Mouse (Mus musculus) limb, embryonic 14.5 days (tissue): ENCODE results near the gene Zfp740. TPM values are rescaled to one million over a fixed set of nuclear protein-coding genes. Genes with fewer than 3 reads are reported as not detected.

Source experiments
- ATAC-seq: fragments of 200-750 bp; cut with Nextera tagmentation; 2 replicates; pipeline ENCODE4 v1.8.0; 2017; ENCODE audit warnings: low read depth, moderate number of reproducible peaks, moderate TSS enrichment; ENCODE audit not compliant: low FRiP score
- DNase-seq: peaks from one replicate; pipeline ENCODE4 v3.0.0-alpha.2; 2015; ENCODE audit warnings: low spot score
- H3K27ac ChIP-seq: fragments of 300-500 bp; sonication (generic); replicated peaks from 2 replicates; pipeline ENCODE4 v1.5.1; 2014; ENCODE audit warnings: low read depth, mild to moderate bottlenecking, low read length, moderate library complexity, mixed read lengths
- H3K27me3 ChIP-seq: fragments of 300-500 bp; sonication (generic); 2 replicates; pipeline ENCODE4 v1.6.1; 2014; ENCODE audit warnings: low read length, mixed read lengths; ENCODE audit not compliant: control insufficient read depth, insufficient read depth
- H3K36me3 ChIP-seq: fragments of 300-500 bp; sonication (generic); 2 replicates; pipeline ENCODE4 v1.6.1; 2014; ENCODE audit warnings: mild to moderate bottlenecking, low read length, moderate library complexity, mixed read lengths; ENCODE audit not compliant: control insufficient read depth, insufficient read depth
- H3K4me1 ChIP-seq: fragments of 300-500 bp; sonication (generic); 2 replicates; pipeline ENCODE4 v1.6.1; 2014; ENCODE audit warnings: antibody characterized with exemption, low read length, mixed read lengths; ENCODE audit not compliant: control insufficient read depth, insufficient read depth
- H3K4me2 ChIP-seq: fragments of 300-500 bp; sonication (generic); replicated peaks from 2 replicates; pipeline ENCODE4 v1.6.1; 2014; ENCODE audit warnings: low read depth, mild to moderate bottlenecking, low read length, moderate library complexity; ENCODE audit not compliant: severe bottlenecking
- H3K4me3 ChIP-seq: fragments of 300-500 bp; sonication (generic); replicated peaks from 2 replicates; pipeline ENCODE4 v1.5.1; 2014; ENCODE audit warnings: low read length
- H3K9ac ChIP-seq: fragments of 300-500 bp; sonication (generic); 2 replicates; pipeline ENCODE4 v1.6.1; 2014; ENCODE audit warnings: mild to moderate bottlenecking, low read depth, low read length, moderate library complexity; ENCODE audit not compliant: severe bottlenecking
- H3K9me3 ChIP-seq: fragments of 300-500 bp; sonication (generic); 2 replicates; pipeline ENCODE4 v1.6.1; 2016; ENCODE audit warnings: low read length; ENCODE audit not compliant: control insufficient read depth
- POLR2A ChIP-seq: fragments of 200-500 bp; IDR thresholded peaks from 2 replicates; pipeline ENCODE4 v1.8.0; 2012; ENCODE audit warnings: inconsistent platforms, mild to moderate bottlenecking, moderate library complexity, borderline replicate concordance; ENCODE audit not compliant: insufficient read depth, insufficient read length; ENCODE audit errors: extremely low read depth
- WGBS: fragments of 180-500 bp; shearing (Covaris S2); extraction: QIAGEN DNeasy Blood & Tissue Kit; methylation state at CpG from one replicate; pipeline ENCODE4 v1.1.7; 2014; 5-methylcytosine and 5-hydroxymethylcytosine counted together
- polyA plus RNA-seq, 2 experiments: library from polyadenylated mRNA; depleted of rRNA in 1 of 2; stranded (reverse) in 1 of 2; unstranded in 1 of 2; fragments of >200 nt; fragmentation: Nextera tagmentation in 1 of 2; extraction: Ambion mirVana in 1 of 2; gene quantifications; 2 replicates each; pipeline versions ENCODE4 v1.2.1 to v1.2.3; 2012 to 2014

Gene Zfp740
- polyA plus RNA-seq, 2 experiments: 53.8 to 96.0 TPM

GRCm38 (mm10) chr15:102209114-102209513 lies 6.1 kb downstream of the Zfp740 start:
- Histone ChIP-seq H3K4me2 (no peak overlapping the region), H3K4me3 (no peak overlapping the region), H3K36me3 (peaks cover 83% of the 10 kb centered on the region), H3K9ac (no peak overlapping the region), H3K4me1 (peaks cover 20% of the 10 kb centered on the region), H3K9me3 (no peaks in the 10 kb centered on the region), H3K27ac (no peak overlapping the region), H3K27me3 (no peaks in the 10 kb centered on the region)
- DNase-seq: no peak
- WGBS: 88% methylated on average over 8 of the region's 8 CpGs
- no peak for TF ChIP-seq POLR2A
- ATAC-seq: no peak

GRCm38 (mm10) chr15:102210816-102211215 lies 7.8 kb downstream of the Zfp740 start:
- H3K4me3 ChIP-seq: no peak overlapping the region
- 92% methylated on average over 4 of the region's 4 CpGs for WGBS
- H3K9ac ChIP-seq: no peak overlapping the region
- peaks cover 6% of the 10 kb centered on the region for H3K4me1 ChIP-seq
- H3K27ac ChIP-seq: no peak overlapping the region
- ATAC-seq (no peak), DNase-seq (no peak)
- H3K36me3 ChIP-seq: peaks cover 84% of the 10 kb centered on the region
- no peak for TF ChIP-seq POLR2A
- H3K4me2 ChIP-seq: no peak overlapping the region
- no peaks in the 10 kb centered on the region for H3K9me3 ChIP-seq
- no peaks in the 10 kb centered on the region for H3K27me3 ChIP-seq

GRCm38 (mm10) chr15:102211895-102212294 lies 8.8 kb downstream of the Zfp740 start:
- H3K9me3 ChIP-seq: no peaks in the 10 kb centered on the region
- no peak overlapping the region for H3K4me2 ChIP-seq
- no peak overlapping the region for H3K27ac ChIP-seq
- 88% methylated on average over 6 of the region's 6 CpGs for WGBS
- H3K4me1 ChIP-seq: no peaks in the 10 kb centered on the region; the same call in 1 of the 2 replicates
- H3K27me3 ChIP-seq: no peaks in the 10 kb centered on the region
- H3K36me3 ChIP-seq: peaks cover 88% of the 10 kb centered on the region
- TF ChIP-seq POLR2A: no peak
- H3K4me3 ChIP-seq: no peak overlapping the region
- no peak overlapping the region for H3K9ac ChIP-seq
- DNase-seq (no peak), ATAC-seq (no peak)

- Histone ChIP-seq H3K4me2 (no peak overlapping the region), H3K9ac (no peak overlapping the region), H3K4me3 (no peak overlapping the region), H3K27ac (no peak overlapping the region), H3K36me3 (peaks cover 68% of the 10 kb centered on the region), H3K4me1 (no peaks in the 10 kb centered on the region), H3K9me3 (no peaks in the 10 kb centered on the region), H3K27me3 (no peaks in the 10 kb centered on the region)
- WGBS: 40% methylated on average over 2 of the region's 2 CpGs
- DNase-seq: no peak
- no peak for TF ChIP-seq POLR2A
- ATAC-seq: no peak
Measured at GRCm38 (mm10) chr15:102214132-102214531, 11.1 kb downstream of the Zfp740 start.

GRCm38 (mm10) chr15:102215624-102216023 lies 12.6 kb downstream of the Zfp740 start:
- WGBS: 71% methylated on average over 6 of the region's 6 CpGs
- DNase-seq (no peak), ATAC-seq (no peak)
- no peaks in the 10 kb centered on the region for H3K27me3 ChIP-seq
- H3K4me3 ChIP-seq: no peak overlapping the region
- no peak overlapping the region for H3K27ac ChIP-seq
- peaks cover 55% of the 10 kb centered on the region for H3K36me3 ChIP-seq
- H3K4me1 ChIP-seq: no peaks in the 10 kb centered on the region
- no peaks in the 10 kb centered on the region for H3K9me3 ChIP-seq
- TF ChIP-seq POLR2A: no peak
- H3K4me2 ChIP-seq: no peak overlapping the region
- no peak overlapping the region for H3K9ac ChIP-seq
